Mouse (Mus musculus) brain, embryonic 14.5 days (tissue): ENCODE results near the gene Zfp358.

Experiments
- CTCF ChIP-seq: fragments of 200-500 bp; IDR thresholded peaks from 2 replicates; pipeline ENCODE4 v1.5.1; 2012; ENCODE audit warnings: inconsistent platforms, mild to moderate bottlenecking, moderate library complexity, borderline replicate concordance; ENCODE audit not compliant: insufficient read depth, insufficient read length; ENCODE audit errors: extremely low read depth
- POLR2A ChIP-seq: fragments of 200-500 bp; IDR thresholded peaks from 2 replicates; pipeline ENCODE4 v1.6.1; 2012; ENCODE audit warnings: mild to moderate bottlenecking, inconsistent platforms, borderline replicate concordance; ENCODE audit not compliant: poor library complexity, insufficient read depth, insufficient read length, severe bottlenecking; ENCODE audit errors: extremely low read depth

DNA sequence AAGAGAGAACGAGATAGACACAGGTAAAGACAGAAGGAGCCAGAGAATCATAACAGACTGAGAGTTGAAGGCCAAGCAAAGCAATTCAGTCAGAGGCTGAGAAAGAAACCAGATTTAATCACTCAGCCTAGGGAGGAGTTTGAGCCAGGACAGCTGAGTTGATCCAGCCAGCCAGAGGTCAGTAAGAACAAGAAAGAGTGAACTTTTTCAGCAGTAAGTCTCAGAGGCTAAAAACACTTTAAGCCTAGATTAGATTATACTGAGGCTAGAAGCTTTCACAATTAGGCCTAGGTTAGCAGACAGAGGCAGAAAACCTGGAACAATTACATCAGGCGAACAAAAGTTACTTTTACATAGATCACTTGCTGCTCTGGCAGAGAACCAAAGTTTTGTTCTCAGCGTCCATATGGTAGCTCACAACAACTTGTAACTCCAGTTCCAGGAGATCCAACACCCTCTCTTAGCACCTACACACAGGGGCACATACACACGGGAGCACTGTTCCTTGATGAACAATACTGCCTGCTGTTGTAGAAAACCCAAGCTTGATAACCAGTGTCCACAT, 12.6 kb upstream of the Zfp358 start:
- TF ChIP-seq CTCF (no peak), POLR2A (no peak)
